Mouse (Mus musculus): ENCODE data around the gene AC124108.1.

Gene AC124108.1

GRCm38 (mm10) chr1:132164780-132165518, 26.3 kb upstream of the AC124108.1 start:
- DNase-seq (ENCODE audit: low read depth, low spot score), result no peak

GRCm38 (mm10) chr1:132165859-132166258, 25.4 kb upstream of the AC124108.1 start:
- peak; percentile 25 for DNase-seq (ENCODE audit: low read depth, low spot score)

- DNase-seq (ENCODE audit: low read depth, low spot score), result no peak
Measured at GRCm38 (mm10) chr1:132168115-132168767, 23.0 kb upstream of the AC124108.1 start.

GRCm38 (mm10) chr1:132170698-132171097, 20.6 kb upstream of the AC124108.1 start:
- DNase-seq (ENCODE audit: low read depth, low spot score), result no peak

- DNase-seq (ENCODE audit: low read depth, low spot score), result no peak
Measured at GRCm38 (mm10) chr1:132171619-132172018, 19.6 kb upstream of the AC124108.1 start.

GRCm38 (mm10) chr1:132186303-132186702, 5.0 kb upstream of the AC124108.1 start:
- no peak for DNase-seq (ENCODE audit: low read depth, low spot score)

- DNase-seq (ENCODE audit: low read depth, low spot score), result no peak
Measured at GRCm38 (mm10) chr1:132188442-132189066, 2.7 kb upstream of the AC124108.1 start.

GRCm38 (mm10) chr1:132189231-132189630, 2.0 kb upstream of the AC124108.1 start:
- no peak for DNase-seq (ENCODE audit: low read depth, low spot score)

- no peak for DNase-seq (ENCODE audit: low read depth, low spot score)
Measured at GRCm38 (mm10) chr1:132190040-132190513, 1.2 kb upstream of the AC124108.1 start.

GRCm38 (mm10) chr1:132190621-132191092, 600 bp upstream of the AC124108.1 start:
- DNase-seq (ENCODE audit: low read depth, low spot score), result no peak

- no peak for DNase-seq (ENCODE audit: low read depth, low spot score)
Measured at GRCm38 (mm10) chr1:132191786-132192680, 776 bp downstream of the AC124108.1 start.

- DNase-seq (ENCODE audit: low read depth, low spot score), result no peak
Measured at GRCm38 (mm10) chr1:132193806-132194205, 2.5 kb downstream of the AC124108.1 start.

GRCm38 (mm10) chr1:132194624-132195023, 3.4 kb downstream of the AC124108.1 start:
- DNase-seq (ENCODE audit: low read depth, low spot score), result no peak

- DNase-seq (ENCODE audit: low read depth, low spot score), result no peak
Measured at GRCm38 (mm10) chr1:132195100-132195499, 3.8 kb downstream of the AC124108.1 start.

GRCm38 (mm10) chr1:132195681-132196080, 4.4 kb downstream of the AC124108.1 start:
- DNase-seq (ENCODE audit: low read depth, low spot score), result no peak

- no peak for DNase-seq (ENCODE audit: low read depth, low spot score)
Measured at GRCm38 (mm10) chr1:132196337-132196736, 5.1 kb downstream of the AC124108.1 start.

GRCm38 (mm10) chr1:132197666-132198065, 6.4 kb downstream of the AC124108.1 start:
- DNase-seq (ENCODE audit: low read depth, low spot score), result no peak

GRCm38 (mm10) chr1:132198401-132199071, 7.3 kb downstream of the AC124108.1 start:
- no peak for DNase-seq (ENCODE audit: low read depth, low spot score)

- DNase-seq (ENCODE audit: low read depth, low spot score), result no peak
Measured at GRCm38 (mm10) chr1:132199244-132199643, 8.0 kb downstream of the AC124108.1 start.

GRCm38 (mm10) chr1:132199934-132200333, 8.7 kb downstream of the AC124108.1 start:
- DNase-seq (ENCODE audit: low read depth, low spot score), result no peak
